Mouse (Mus musculus) mesoderm, embryonic 11.5 days (tissue): ENCODE measurements around the gene Tas2r122.
"Not testable (repeated sequence)": the region's sequence is repeated elsewhere in the genome, so short reads cannot be mapped to it uniquely, and the experiment has no call there.

Experiments
- DNase-seq: peaks from one replicate; pipeline ENCODE4 v3.0.0-alpha.2; 2012; ENCODE audit warnings: low read depth, low spot score

Gene Tas2r122

GRCm38 (mm10) chr6:132711828-132712227 lies at the start of gene Tas2r122:
TSS of gene Tas2r122 (minus strand) at chr6:132711928.
- DNase-seq = no peak

GRCm38 (mm10) chr6:132754430-132754829 lies 42.7 kb upstream of the Tas2r122 start, which contains the start of gene Tas2r124:
TSS of gene Tas2r124 (plus strand) at chr6:132754730.
- no peak for DNase-seq

GRCm38 (mm10) chr6:132750206-132750605 lies 38.5 kb upstream of the Tas2r122 start:
- DNase-seq = no peak

GRCm38 (mm10) chr6:132737935-132738334 lies 26.2 kb upstream of the Tas2r122 start, which contains the start of gene Tas2r115:
TSS of gene Tas2r115 (minus strand) at chr6:132738035.
- DNase-seq = no peak

GRCm38 (mm10) chr6:132700907-132701306 lies 10.8 kb downstream of the Tas2r122 start, which contains the start of gene Tas2r121:
TSS of gene Tas2r121 (minus strand) at chr6:132701007.
- DNase-seq = no peak

GRCm38 (mm10) chr6:132691596-132691995 lies 20.1 kb downstream of the Tas2r122 start:
- not testable (repeated sequence) for DNase-seq
